Mouse (Mus musculus) testis, adult 2 months (tissue): ENCODE measurements at regions not wholly inside any gene's neighbourhood (a gene's known extent, or its start where the extent isn't known, plus 50 kb on each side); places are given as distances from the start of the nearest gene placed in this dataset.

Experiments used
- H3K27ac ChIP-seq: fragments of 200-500 bp; 2 replicates; pipeline ENCODE4 v1.5.1; 2012; ENCODE audit warnings: low read depth, low read length; ENCODE audit not compliant: control insufficient read depth, insufficient read depth
- H3K27me3 ChIP-seq: fragments of 200-500 bp; 2 replicates; pipeline ENCODE4 v1.6.1; 2012; ENCODE audit warnings: mild to moderate bottlenecking, low read length, moderate library complexity; ENCODE audit not compliant: control insufficient read depth, insufficient read depth
- H3K36me3 ChIP-seq: fragments of 200-500 bp; 2 replicates; pipeline ENCODE4 v1.6.1; 2012; ENCODE audit warnings: mild to moderate bottlenecking, low read length; ENCODE audit not compliant: control insufficient read depth, insufficient read depth
- H3K4me1 ChIP-seq: fragments of 200-500 bp; 2 replicates; pipeline ENCODE4 v1.6.1; 2012; ENCODE audit warnings: low read length; ENCODE audit not compliant: control insufficient read depth, insufficient read depth
- H3K4me3 ChIP-seq: fragments of 200-500 bp; 2 replicates; pipeline ENCODE4 v1.5.1; 2012; ENCODE audit warnings: low read depth, mild to moderate bottlenecking, low read length, moderate library complexity, mixed read lengths; ENCODE audit not compliant: control insufficient read depth
- CTCF ChIP-seq: fragments of 200-500 bp; IDR thresholded peaks from 2 replicates; pipeline ENCODE4 v1.5.1; 2012; ENCODE audit warnings: low read depth, mild to moderate bottlenecking, inconsistent platforms, low read length, moderate library complexity; ENCODE audit not compliant: control insufficient read depth, insufficient read depth, insufficient replicate concordance
- POLR2A ChIP-seq: fragments of 200-500 bp; IDR thresholded peaks from 2 replicates; pipeline ENCODE4 v1.6.1; 2012; ENCODE audit warnings: low read depth, mild to moderate bottlenecking, inconsistent platforms, low read length, moderate library complexity; ENCODE audit not compliant: control insufficient read depth

GRCm38 (mm10) chr6:59498079-59498478, 72.0 kb upstream of the Gprin3 start:
- Histone ChIP-seq H3K4me3 (no peak overlapping the region), H3K27me3 (no peaks in the 10 kb centered on the region), H3K27ac (no peak overlapping the region), H3K36me3 (no peaks in the 10 kb centered on the region), H3K4me1 (no peaks in the 10 kb centered on the region)
- TF ChIP-seq CTCF (peak; percentile 34; the same call in 1 of the 2 replicates), POLR2A (no peak)

- Histone ChIP-seq H3K36me3 (no peaks in the 10 kb centered on the region), H3K27ac (no peak overlapping the region), H3K4me1 (no peaks in the 10 kb centered on the region), H3K27me3 (no peaks in the 10 kb centered on the region), H3K4me3 (no peak overlapping the region)
- TF ChIP-seq CTCF: no peak
- TF ChIP-seq POLR2A: no peak
Measured at GRCm38 (mm10) chr6:59489001-59489575, 63.0 kb upstream of the Gprin3 start.

- H3K4me1 ChIP-seq: no peaks in the 10 kb centered on the region
- no peak for TF ChIP-seq POLR2A
- no peak for TF ChIP-seq CTCF
- H3K27ac ChIP-seq: no peak overlapping the region
Measured at GRCm38 (mm10) chr6:59488386-59488785, 62.3 kb upstream of the Gprin3 start.

GRCm38 (mm10) chr6:59484004-59484403, 57.9 kb upstream of the Gprin3 start:
- Histone ChIP-seq H3K27ac (no peak overlapping the region), H3K4me1 (no peaks in the 10 kb centered on the region), H3K4me3 (no peak overlapping the region), H3K36me3 (no peaks in the 10 kb centered on the region), H3K27me3 (no peaks in the 10 kb centered on the region)
- TF ChIP-seq POLR2A: no peak
- no peak for TF ChIP-seq CTCF

More at GRCm38 (mm10) chr6:59488386-59488785, 62.3 kb upstream of the Gprin3 start:
- Histone ChIP-seq H3K36me3 (no peaks in the 10 kb centered on the region), H3K27me3 (no peaks in the 10 kb centered on the region), H3K4me3 (no peak overlapping the region)

DNA sequence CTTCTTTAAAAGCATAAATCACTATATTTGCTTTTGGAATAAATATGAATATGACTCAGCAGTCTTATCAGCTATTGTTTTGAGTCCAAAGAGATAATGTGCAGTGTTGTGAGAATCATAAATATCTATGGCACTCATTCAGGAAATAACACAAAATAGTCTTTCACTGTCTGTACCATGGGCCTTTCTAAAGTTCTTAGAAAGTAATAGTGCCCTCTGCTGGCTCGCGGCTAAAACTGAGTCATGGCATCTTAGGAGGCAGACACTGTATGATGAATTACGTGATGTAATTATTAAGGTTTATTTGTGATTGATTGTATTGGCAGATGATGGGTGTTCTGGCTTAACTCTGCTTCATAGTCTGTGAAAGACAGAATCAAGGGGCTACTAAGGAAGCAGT, 57.5 kb upstream of the Gprin3 start:
- no peak overlapping the region for H3K27ac ChIP-seq
- H3K4me3 ChIP-seq: no peak overlapping the region
- no peaks in the 10 kb centered on the region for H3K36me3 ChIP-seq
- no peaks in the 10 kb centered on the region for H3K4me1 ChIP-seq
- no peaks in the 10 kb centered on the region for H3K27me3 ChIP-seq
- TF ChIP-seq CTCF: no peak
- no peak for TF ChIP-seq POLR2A
